Mouse (Mus musculus) cerebellum, postnatal 25 days (tissue): ENCODE measurements around the gene Aoah.
A peak's percentile ranks its signal among the peaks of the same experiment; 100 is the strongest.

Experiments
- DNase-seq, 2 experiments: peaks; one replicate each; pipeline ENCODE4 v3.0.0; 2021; ENCODE audit warnings: mixed read lengths in 2 of 2

Gene Aoah

DNA sequence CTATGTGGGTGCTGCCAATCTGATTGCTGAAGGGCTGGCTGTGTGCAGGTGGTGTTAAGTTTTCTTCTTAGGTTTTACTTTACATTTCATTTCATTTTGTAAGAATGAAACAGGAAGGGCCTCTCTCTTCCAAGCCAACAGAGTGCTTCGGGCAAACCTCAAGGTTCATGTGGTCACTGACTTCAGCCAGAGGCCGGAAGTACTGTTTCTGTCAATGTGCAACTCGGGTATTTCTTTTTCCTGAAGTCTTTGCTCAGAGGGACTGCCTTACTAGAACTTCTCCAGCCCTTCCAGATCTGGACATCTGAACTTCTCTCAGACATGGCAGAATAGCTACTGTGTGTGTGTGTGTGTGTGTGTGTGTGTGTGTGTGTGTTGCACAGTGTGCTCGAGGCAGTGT, at the start of gene Aoah:
TSS of gene Aoah (plus strand) at position 213 of the 400 bp plus-strand sequence.
- no peak for DNase-seq

- DNase-seq, result no peak
These were observed 39.1 kb upstream of the Aoah start for GRCm38 (mm10) chr13:20754843-20755242.

GRCm38 (mm10) chr13:20783648-20784047, 10.3 kb upstream of the Aoah start:
- no peak for DNase-seq

DNA sequence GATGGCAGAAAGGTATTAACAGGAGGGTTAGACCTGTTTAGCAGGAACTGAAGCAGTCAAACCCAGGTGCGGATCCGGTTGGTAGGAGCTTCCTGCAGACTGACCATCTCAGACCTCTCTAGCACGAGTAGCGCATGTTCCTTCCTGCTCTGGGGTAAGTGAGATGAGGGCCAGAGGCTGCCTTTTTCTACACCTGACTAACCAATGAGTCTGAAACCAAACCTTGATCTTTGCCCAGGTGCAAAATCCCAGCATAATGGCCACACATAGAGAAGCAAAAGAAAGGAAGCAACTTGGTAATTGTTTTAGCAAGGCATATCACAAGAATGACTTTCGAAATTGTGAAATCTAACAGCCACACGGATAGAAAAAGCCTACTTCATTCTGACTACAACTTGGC, 9.9 kb upstream of the Aoah start:
- no peak for DNase-seq

DNA sequence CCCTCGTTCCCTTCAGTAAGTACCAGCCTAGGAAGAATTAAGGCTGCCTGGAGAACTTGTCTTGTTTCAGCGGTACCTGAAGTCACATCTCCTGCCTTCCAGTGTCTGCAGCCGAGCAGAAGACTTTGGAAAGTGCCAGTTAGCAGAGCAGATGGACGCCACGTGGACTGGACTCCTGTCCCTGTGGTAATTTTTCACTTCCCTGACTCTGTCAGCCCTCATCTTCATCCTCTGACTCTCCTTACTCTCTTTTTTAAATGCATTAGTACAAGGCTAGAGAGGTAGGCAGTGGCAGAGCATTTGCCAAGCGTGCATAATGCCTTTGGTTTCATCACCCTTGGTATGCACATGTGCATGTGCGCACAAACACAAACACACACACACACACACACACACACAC, 8.0 kb upstream of the Aoah start:
- DNase-seq, result peak in 1 of 2 experiments; percentile 43

- DNase-seq, result no peak
These were observed 7.1 kb upstream of the Aoah start for GRCm38 (mm10) chr13:20786825-20787245.

- no peak for DNase-seq
These were observed 6.0 kb upstream of the Aoah start for GRCm38 (mm10) chr13:20787952-20788351.

- DNase-seq, result no peak
These were observed 2.7 kb downstream of the Aoah start for GRCm38 (mm10) chr13:20796651-20797050.

- DNase-seq, result no peak
These were observed 4.6 kb downstream of the Aoah start for GRCm38 (mm10) chr13:20798536-20798935.

- no peak for DNase-seq
These were observed 5.9 kb downstream of the Aoah start for GRCm38 (mm10) chr13:20799772-20800171.

DNA sequence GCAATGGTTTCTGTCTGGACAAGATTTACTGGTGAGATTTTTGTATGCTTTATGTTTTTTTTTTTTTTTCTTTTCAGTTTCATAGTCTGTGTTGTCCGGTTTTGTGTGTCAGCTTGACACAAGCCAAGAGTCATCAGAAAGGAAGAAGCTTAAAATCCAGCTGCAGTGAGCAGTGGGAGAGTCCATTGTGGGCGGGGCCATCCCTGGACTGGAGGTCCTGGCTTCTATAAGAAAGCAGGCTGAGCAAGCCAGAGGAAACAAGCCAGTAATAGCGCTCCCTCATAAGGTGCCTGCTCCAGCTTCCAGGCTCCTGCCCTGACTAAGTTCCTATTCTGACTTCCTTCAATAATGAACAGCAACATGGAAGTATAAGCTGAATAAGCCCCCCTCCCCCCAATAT, 6.7 kb downstream of the Aoah start:
- DNase-seq, result no peak

DNA sequence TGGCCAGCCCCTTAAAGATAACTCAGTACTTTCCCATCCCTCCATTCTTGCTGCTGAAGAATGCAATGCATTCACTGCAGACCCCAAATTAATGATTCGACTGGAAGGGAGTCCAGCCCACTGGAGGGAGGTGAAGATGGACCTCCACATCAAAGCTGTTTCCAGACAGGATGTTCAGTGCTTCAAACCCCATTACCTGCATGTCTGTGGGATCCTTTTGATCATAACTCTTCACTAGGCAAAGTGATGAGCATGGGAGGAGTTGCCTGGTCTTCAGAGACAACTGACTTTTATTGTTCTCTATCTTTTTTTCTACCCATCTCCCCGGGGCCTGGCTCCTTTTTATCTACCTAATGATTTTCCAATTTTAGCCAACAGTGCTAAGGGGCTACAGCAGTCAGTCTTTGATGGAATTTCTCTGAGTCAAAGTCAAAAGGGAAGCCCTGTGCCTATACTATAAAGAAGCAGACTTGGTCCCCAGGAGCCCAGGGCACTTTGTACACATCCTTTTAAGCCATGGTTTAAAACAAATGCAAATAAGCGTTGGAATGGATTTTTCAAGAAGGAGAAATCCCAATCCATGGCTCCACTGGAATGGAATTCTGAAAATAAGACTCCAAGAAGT, 18.0 kb downstream of the Aoah start:
- no peak for DNase-seq

GRCm38 (mm10) chr13:20816385-20816784, 22.5 kb downstream of the Aoah start:
- DNase-seq, result no peak

DNA sequence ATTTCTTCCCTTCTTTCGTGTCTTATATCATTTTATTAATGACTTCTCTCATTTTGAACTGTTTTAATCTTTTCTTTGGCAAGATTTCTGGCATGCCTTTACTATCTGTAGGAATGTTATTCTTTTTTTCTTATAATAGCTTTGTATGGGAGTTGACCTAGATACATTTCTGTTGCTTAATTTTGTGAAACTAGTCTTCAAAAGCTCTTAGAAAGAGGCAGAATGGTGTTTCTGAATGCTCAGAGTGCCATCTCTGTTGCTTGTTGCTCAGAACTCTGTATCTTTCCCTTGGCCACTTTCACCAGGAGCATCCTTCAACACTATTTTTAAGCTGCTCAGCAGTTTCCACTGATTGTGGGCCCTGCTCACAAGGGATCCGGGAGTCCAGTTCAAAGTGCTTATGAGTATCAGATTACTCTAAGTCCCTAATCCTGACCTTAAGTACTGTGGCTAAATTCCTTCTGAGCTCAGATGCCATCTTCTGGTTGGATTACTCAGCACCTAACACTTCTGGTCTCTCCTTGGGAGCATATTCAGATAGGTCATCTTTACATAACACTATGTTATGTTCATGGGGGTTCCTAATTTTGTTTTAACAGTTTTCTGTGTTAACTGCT, 26.9 kb downstream of the Aoah start:
- DNase-seq, result no peak

GRCm38 (mm10) chr13:20828728-20829127, 34.8 kb downstream of the Aoah start:
- DNase-seq, result no peak

DNA sequence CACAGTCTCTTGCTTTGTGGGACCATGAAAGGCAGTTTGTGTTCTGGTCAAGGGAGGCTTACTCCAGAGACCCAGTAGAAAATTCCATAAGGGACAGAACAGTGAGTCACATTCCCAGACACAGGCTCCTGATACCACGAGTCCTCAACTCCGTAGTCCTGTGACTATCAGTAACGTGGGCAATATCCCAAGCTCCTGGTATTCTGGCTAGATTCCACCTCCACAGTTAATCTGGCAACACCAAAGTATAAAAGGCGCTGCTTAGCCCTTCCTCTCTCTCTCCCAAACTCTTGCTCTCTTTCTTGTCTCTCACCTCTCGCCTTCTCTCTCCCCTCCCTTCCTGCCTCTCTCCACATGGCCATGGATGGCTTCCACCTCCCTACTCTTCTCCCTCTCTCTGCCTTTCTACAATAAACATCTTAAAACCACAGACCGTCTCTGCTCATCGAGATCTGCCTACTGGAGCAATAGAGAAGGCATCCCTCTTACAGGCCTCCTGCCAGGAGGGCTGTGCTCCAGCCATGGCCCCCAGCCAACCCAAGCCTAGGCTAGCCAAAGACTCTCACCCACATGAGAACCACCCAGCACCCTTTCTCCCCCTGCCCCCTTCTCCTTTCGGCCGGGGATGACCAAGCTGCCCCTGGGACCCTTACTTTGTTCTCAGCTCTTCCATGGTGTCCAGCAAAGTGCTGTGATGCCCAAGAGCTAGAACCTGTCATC, 35.4 kb downstream of the Aoah start:
- DNase-seq, result peak; percentile 11 to 25

DNA sequence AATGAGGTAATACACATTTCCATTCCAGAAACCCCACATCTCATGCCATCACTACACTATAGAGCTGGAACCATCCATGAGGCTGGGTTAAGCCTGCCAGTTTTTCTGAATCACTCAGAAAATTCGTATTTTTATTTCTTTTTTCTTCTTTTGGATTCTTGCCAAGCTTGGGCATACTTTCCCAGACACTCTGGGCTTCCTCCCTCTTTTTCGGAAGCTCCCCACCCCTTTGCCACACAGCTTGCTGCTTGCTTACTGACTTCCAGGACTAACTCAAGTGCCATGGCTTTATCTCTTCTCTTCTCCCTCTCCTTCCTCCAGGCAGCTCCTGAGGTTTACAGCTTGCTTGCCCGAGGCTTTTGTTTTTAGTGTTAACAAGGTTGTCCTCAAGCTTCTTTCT, 62.0 kb downstream of the Aoah start:
- DNase-seq, result no peak

DNA sequence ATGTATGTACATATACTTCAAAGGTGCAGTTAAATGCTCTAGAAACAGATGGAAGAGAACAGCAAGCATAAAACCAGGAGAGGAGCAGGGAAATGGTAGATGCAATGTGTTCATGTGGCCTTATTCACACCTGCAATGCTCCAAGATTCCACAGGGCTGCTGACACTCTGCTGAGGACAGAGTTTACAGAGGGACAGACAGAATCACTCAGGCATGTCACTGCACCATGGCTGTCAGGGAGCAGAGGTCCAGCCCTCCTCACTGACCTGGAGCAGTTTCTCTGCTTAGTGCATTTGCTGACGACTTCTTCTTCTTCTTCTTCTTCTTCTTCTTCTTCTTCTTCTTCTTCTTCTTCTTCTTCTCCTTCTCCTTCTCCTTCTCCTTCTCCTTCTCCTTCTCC, 105.5 kb downstream of the Aoah start:
- DNase-seq, result no peak

DNA sequence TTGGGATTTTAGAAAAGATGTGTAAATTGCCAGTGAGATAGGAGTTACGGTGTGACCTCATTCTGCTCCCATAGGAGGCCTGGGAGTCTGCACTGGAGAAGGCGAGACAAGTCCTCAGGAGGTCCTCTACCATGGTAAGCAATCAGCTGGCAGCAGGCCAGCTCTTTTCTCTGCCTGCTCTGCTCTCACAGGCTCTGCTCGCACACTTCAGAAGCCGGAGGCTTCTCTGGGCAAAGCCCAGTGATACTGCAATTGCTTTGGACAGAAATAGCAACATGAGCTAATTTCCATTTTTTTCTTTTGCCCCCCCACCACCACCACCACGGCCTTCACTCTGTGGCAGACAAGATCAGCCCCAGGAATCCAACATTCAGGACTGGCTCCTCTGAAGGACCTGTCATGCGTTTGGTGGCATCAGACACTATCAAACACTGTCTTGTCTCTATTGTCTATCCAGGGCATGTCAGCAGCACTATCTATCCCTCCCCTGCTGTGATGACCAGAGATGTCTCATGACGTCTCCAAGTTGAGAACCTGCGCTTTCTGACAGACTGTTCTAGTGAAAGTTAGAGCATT, 106.6 kb downstream of the Aoah start:
- DNase-seq, result peak; percentile 76 to 86

- peak in 1 of 2 experiments; percentile 14 for DNase-seq
These were observed 107.1 kb downstream of the Aoah start for GRCm38 (mm10) chr13:20900972-20901457.

DNA sequence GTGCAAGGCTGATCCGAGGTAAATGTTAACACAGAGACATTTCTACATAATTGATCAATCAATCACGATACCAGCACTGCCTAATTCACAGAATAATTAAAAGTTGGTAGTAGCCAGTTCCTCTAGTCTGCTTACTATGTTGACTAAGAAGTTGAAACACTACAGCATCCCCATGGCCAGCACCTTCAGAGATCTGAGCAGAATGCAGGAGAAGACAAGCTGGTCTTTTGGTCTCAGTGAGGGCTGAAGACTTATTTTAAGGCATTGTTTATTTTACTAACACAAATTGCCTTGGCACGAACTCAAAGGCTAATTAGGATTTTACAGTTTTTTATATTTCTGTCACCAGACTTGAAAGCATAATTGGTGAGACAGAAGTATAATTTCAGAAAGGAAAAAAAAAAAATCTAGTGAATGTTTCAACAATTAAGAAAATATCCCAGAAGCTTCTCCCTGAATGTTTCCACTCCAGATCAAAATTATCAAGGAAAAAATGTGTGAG, 107.8 kb downstream of the Aoah start:
- DNase-seq, result no peak

DNA sequence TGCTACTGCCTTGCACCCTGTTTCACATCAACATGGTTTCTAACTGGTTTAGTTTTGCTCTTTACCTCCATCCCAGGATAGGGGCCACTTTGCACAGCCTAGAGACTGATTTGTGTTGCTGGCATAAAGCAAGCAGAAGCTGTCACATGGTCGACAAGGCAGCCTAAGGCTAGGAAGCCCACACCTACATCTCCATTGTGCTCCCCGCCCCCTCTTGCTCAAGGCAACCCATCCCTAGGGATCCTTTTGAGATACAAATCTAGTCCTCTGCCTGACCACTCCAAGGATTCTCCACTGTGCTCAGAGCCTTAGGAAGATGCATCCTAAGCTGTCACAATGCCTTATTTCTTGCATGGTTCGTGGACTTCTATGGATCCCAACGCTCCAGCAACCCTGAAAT, 110.2 kb downstream of the Aoah start:
- no peak for DNase-seq

DNA sequence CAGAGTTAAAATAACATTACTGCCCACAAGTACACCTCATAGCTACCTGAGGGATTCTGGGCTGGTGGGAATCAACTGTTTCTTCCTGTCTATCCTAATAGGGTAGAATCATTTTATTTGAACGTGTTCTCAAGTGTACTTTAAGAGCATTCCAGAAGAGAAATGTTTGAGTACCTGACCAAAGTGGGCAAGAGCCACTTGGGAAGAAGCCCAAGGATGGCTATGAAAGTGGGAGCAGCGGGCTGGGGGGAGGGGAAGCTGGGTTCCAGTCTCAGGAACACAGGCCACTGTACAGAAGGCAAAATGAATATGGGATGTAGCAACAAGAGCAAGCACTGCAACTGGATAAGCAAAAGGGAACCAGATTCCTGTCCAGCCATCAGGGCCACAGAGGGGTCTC, 111.3 kb downstream of the Aoah start:
- no peak for DNase-seq
